Mouse (Mus musculus) CH12.LX (cell line): ENCODE data around the gene Prkar1b. TPM values are rescaled to one million over a fixed set of nuclear protein-coding genes. Genes with fewer than 3 reads are reported as not detected.

Experiments used
- DNase-seq: peaks from one replicate; pipeline ENCODE4 v3.0.0-alpha.2; 2013; ENCODE audit errors: extremely low read depth
- H3K27ac ChIP-seq: 2 replicates; pipeline ENCODE4 v1.5.1; 2012; ENCODE audit warnings: low read depth, mild to moderate bottlenecking, control low read depth, moderate library complexity; ENCODE audit not compliant: insufficient read depth
- H3K27me3 ChIP-seq: replicated peaks from 2 replicates; pipeline ENCODE3; 2012; ENCODE audit warnings: inconsistent platforms
- H3K36me3 ChIP-seq, 2 experiments: replicated peaks in 1 of 2; 2 replicates each; pipeline versions ENCODE3 to v1.6.1; 2012; ENCODE audit warnings: inconsistent platforms in 1 of 2, low read length in 1 of 2, mild to moderate bottlenecking in 1 of 2, mixed read lengths in 1 of 2, moderate library complexity in 1 of 2; ENCODE audit not compliant: control insufficient read depth in 1 of 2, insufficient read depth in 1 of 2
- H3K4me1 ChIP-seq, 2 experiments: 2 replicates each; pipeline ENCODE4 v1.6.1; 2012; ENCODE audit warnings: inconsistent platforms in 1 of 2, moderate library complexity in 1 of 2; ENCODE audit not compliant: insufficient read depth in 2 of 2, control insufficient read depth in 1 of 2
- H3K4me2 ChIP-seq: 2 replicates; pipeline ENCODE4 v1.6.1; 2012; ENCODE audit warnings: low read depth, mild to moderate bottlenecking, control low read depth; ENCODE audit not compliant: poor library complexity, insufficient read depth, severe bottlenecking
- H3K4me3 ChIP-seq, 3 experiments: fragments of 150-350 bp in 1 of 3; sonication (generic) in 1 of 3; replicated peaks in 1 of 3; 2 replicates each; pipeline versions ENCODE3 to v1.5.1; 2011 to 2012; ENCODE audit warnings: low read depth in 2 of 3, low read length in 2 of 3, mild to moderate bottlenecking in 2 of 3, moderate library complexity in 2 of 3, control low read depth in 1 of 3, improper control_type of control experiment in 1 of 3, inconsistent platforms in 1 of 3, mixed read lengths in 1 of 3; ENCODE audit not compliant: poor library complexity in 1 of 3
- H3K79me2 ChIP-seq: replicated peaks from 2 replicates; pipeline ENCODE4 v1.6.1; 2012; ENCODE audit warnings: mild to moderate bottlenecking, moderate library complexity; ENCODE audit not compliant: control insufficient read depth, poor library complexity, insufficient read depth, severe bottlenecking; ENCODE audit errors: extremely low read depth
- H3K9ac ChIP-seq: 2 replicates; pipeline ENCODE4 v1.6.1; 2012; ENCODE audit warnings: low read depth, mild to moderate bottlenecking, control low read depth, moderate library complexity; ENCODE audit not compliant: insufficient read depth
- H3K9me3 ChIP-seq: replicated peaks from 2 replicates; pipeline ENCODE3; 2012; ENCODE audit warnings: low read length, inconsistent platforms, mixed read lengths
- BHLHE40 ChIP-seq: IDR thresholded peaks from 2 replicates; pipeline ENCODE4 v1.6.1; 2011; ENCODE audit warnings: mild to moderate bottlenecking, low read depth, low read length, improper control_type of control experiment
- CHD2 ChIP-seq: IDR thresholded peaks from 2 replicates; pipeline ENCODE4 v1.6.1; 2011; ENCODE audit warnings: low read length, improper control_type of control experiment
- CTCF ChIP-seq, 2 experiments: IDR thresholded peaks in 1 of 2; conservative IDR thresholded peaks in 1 of 2; 2 replicates each; pipeline ENCODE4 v1.5.1; 2011 to 2012; ENCODE audit warnings: low read depth in 2 of 2, low read length in 2 of 2, improper control_type of control experiment in 1 of 2, inconsistent platforms in 1 of 2, mild to moderate bottlenecking in 1 of 2, moderate library complexity in 1 of 2
- E2F4 ChIP-seq: IDR thresholded peaks from 2 replicates; pipeline ENCODE4 v1.6.1; 2011; ENCODE audit warnings: low read depth, low read length, improper control_type of control experiment; ENCODE audit not compliant: insufficient replicate concordance
- ELF1 ChIP-seq: IDR thresholded peaks from 2 replicates; pipeline ENCODE4 v1.6.1; 2014; ENCODE audit warnings: low read depth, mild to moderate bottlenecking, inconsistent platforms, low read length, improper control_type of control experiment
- EP300 ChIP-seq: IDR thresholded peaks from 2 replicates; pipeline ENCODE4 v1.6.1; 2011; ENCODE audit warnings: low read length, improper control_type of control experiment
- ETS1 ChIP-seq: conservative IDR thresholded peaks from 2 replicates; pipeline ENCODE4 v1.6.1; 2012; ENCODE audit warnings: low read depth, mild to moderate bottlenecking, inconsistent platforms, low read length, improper control_type of control experiment, moderate library complexity
- GABPA ChIP-seq: IDR thresholded peaks from 2 replicates; pipeline ENCODE4 v1.6.1; 2012; ENCODE audit warnings: low read depth, low read length, improper control_type of control experiment, inconsistent platforms; ENCODE audit not compliant: insufficient replicate concordance
- HCFC1 ChIP-seq: IDR thresholded peaks from 2 replicates; pipeline ENCODE4 v1.6.1; 2012; ENCODE audit warnings: low read depth, mild to moderate bottlenecking, inconsistent platforms, low read length, improper control_type of control experiment
- IRF4 ChIP-seq: IDR thresholded peaks from 2 replicates; pipeline ENCODE4 v1.6.1; 2014; ENCODE audit warnings: low read depth, mild to moderate bottlenecking, inconsistent platforms, low read length, improper control_type of control experiment
- JUND ChIP-seq: conservative IDR thresholded peaks from 2 replicates; pipeline ENCODE4 v1.6.1; 2011; ENCODE audit warnings: low read depth, low read length, improper control_type of control experiment
- KAT2A ChIP-seq: IDR thresholded peaks from 2 replicates; pipeline ENCODE4 v1.6.1; 2012; ENCODE audit warnings: low read length, improper control_type of control experiment, inconsistent platforms; ENCODE audit not compliant: insufficient replicate concordance
- MEF2A ChIP-seq: IDR thresholded peaks from 2 replicates; pipeline ENCODE4 v1.6.1; 2014; ENCODE audit warnings: low read depth, mild to moderate bottlenecking, inconsistent platforms, low read length, improper control_type of control experiment, borderline replicate concordance
- PAX5 ChIP-seq: IDR thresholded peaks from 2 replicates; pipeline ENCODE4 v1.6.1; 2012; ENCODE audit warnings: low read length, inconsistent platforms, mixed read lengths
- POLR2AphosphoS2 ChIP-seq: IDR thresholded peaks from 2 replicates; pipeline ENCODE4 v1.6.1; 2011; ENCODE audit warnings: low read depth, low read length, improper control_type of control experiment
- RAD21 ChIP-seq: IDR thresholded peaks from 2 replicates; pipeline ENCODE4 v1.6.1; 2011; ENCODE audit warnings: low read depth, mild to moderate bottlenecking, low read length, improper control_type of control experiment, moderate library complexity
- RCOR1 ChIP-seq: conservative IDR thresholded peaks from 2 replicates; pipeline ENCODE4 v1.6.1; 2012; ENCODE audit warnings: low read depth, mild to moderate bottlenecking, inconsistent platforms, low read length, improper control_type of control experiment
- SMC3 ChIP-seq: IDR thresholded peaks from 2 replicates; pipeline ENCODE4 v1.6.1; 2011; ENCODE audit warnings: low read depth, low read length, improper control_type of control experiment
- USF2 ChIP-seq: conservative IDR thresholded peaks from 2 replicates; pipeline ENCODE4 v1.6.1; 2011; ENCODE audit warnings: low read depth, low read length, improper control_type of control experiment
- ZNF384 ChIP-seq: IDR thresholded peaks from 2 replicates; pipeline ENCODE4 v1.6.1; 2012; ENCODE audit warnings: low read depth, low read length, improper control_type of control experiment, inconsistent platforms
- dilution Hi-C: fragments of 300-500 bp; cut with MboI; formaldehyde crosslinking; loops from 2 replicates; pipeline ENCODE4 v1.14.3; 2020; ENCODE audit warnings: low sequenced_read_pairs; ENCODE audit not compliant: extremely low pct_unique_long_range_greater_than_20kb, extremely low pct_ligation_motif_present
- in situ Hi-C: fragments of 300-500 bp; cut with MboI; formaldehyde crosslinking; loops from 3 replicates; pipeline ENCODE4 v1.14.3; 2019; ENCODE audit warnings: low sequenced_read_pairs, low pct_ligation_motif_present, low pct_unique_long_range_greater_than_20kb, mixed read lengths
- polyA plus RNA-seq: library from polyadenylated mRNA; unstranded; fragments of >175 nt; gene quantifications from 2 replicates; pipeline ENCODE4 v1.2.1, GENCODE M21; 2012; ENCODE audit warnings: low read depth; ENCODE audit not compliant: insufficient read length
- total RNA-seq, 2 experiments: library from RNA; depleted of rRNA; stranded (reverse); fragments of 300-350 nt in 1 of 2; fragments of >200 nt in 1 of 2; gene quantifications; 2 replicates each; pipeline ENCODE4 v1.2.3; 2012 to 2014

The Prkar1b gene
- total and polyA plus RNA-seq, 3 experiments: not detected

GRCm38 (mm10) chr5:139137176-139137575, 12.6 kb downstream of the Prkar1b start:
- TF ChIP-seq BHLHE40 (no peak), USF2 (no peak), RCOR1 (no peak), RAD21 (no peak), JUND (no peak), ELF1 (no peak), MEF2A (no peak), HCFC1 (no peak), ZNF384 (no peak), CTCF (conservative IDR thresholded peaks at IDR 0.05 in 1 of 2, IDR thresholded peaks at IDR 0.05 in 1 of 2; ENCODE audit: low read depth in 2 of 2, low read length in 2 of 2) (no peak)
- peaks cover 3% of the 10 kb centered on the region for H3K9me3 ChIP-seq
- no peak overlapping the region for H3K27ac ChIP-seq
- peaks cover 2 to 3% of the 10 kb centered on the region in 2 experiments; a peak in 2 of 4 replicates for H3K4me1 ChIP-seq
- H3K27me3 ChIP-seq: no peaks in the 10 kb centered on the region
- dilution Hi-C loops (no loop called here), in situ Hi-C loops (no loop called here)
- H3K36me3 ChIP-seq: no peaks in the 10 kb centered on the region
- H3K79me2 ChIP-seq: no peaks in the 10 kb centered on the region
- no peak overlapping the region for H3K4me3 ChIP-seq
- no peak overlapping the region for H3K4me2 ChIP-seq
- no peak overlapping the region for H3K9ac ChIP-seq
- no peak for DNase-seq

GRCm38 (mm10) chr5:139136341-139136740, 13.5 kb downstream of the Prkar1b start:
- dilution Hi-C loops: no loop called here
- TF ChIP-seq PAX5 (no peak), CHD2 (no peak), KAT2A (no peak), BHLHE40 (no peak), CTCF (conservative IDR thresholded peaks at IDR 0.05 in 1 of 2, IDR thresholded peaks at IDR 0.05 in 1 of 2; ENCODE audit: low read depth in 2 of 2, low read length in 2 of 2) (no peak), POLR2AphosphoS2 (no peak), GABPA (no peak), ETS1 (no peak), SMC3 (no peak), EP300 (no peak), MEF2A (no peak), E2F4 (no peak), IRF4 (no peak), ZNF384 (no peak)
- no peak overlapping the region for H3K27ac ChIP-seq
- H3K27me3 ChIP-seq: no peaks in the 10 kb centered on the region
- no peak for DNase-seq
- H3K9me3 ChIP-seq: peaks cover 3% of the 10 kb centered on the region
- no peak overlapping the region for H3K4me2 ChIP-seq
- in situ Hi-C loops: no loop called here
- H3K4me3 ChIP-seq: no peak overlapping the region
- no peaks in the 10 kb centered on the region for H3K79me2 ChIP-seq
- H3K36me3 ChIP-seq: no peaks in the 10 kb centered on the region
- no peak overlapping the region for H3K9ac ChIP-seq
- peaks cover 2 to 3% of the 10 kb centered on the region in 2 experiments; a peak in 2 of 4 replicates for H3K4me1 ChIP-seq
